Mouse (Mus musculus) liver, adult 2 months (tissue): ENCODE data around the gene Ccr5. TPM values are rescaled to one million over a fixed set of nuclear protein-coding genes. Genes with fewer than 3 reads are reported as not detected.

Experiments used
- DNase-seq: peaks from one replicate; pipeline ENCODE4 v3.0.0-alpha.2; 2011; ENCODE audit warnings: low read depth, low spot score; ENCODE audit errors: extremely low read depth
- H3K27ac ChIP-seq: fragments of 200-500 bp; replicated peaks from 2 replicates; pipeline ENCODE4 v1.5.1; 2012; ENCODE audit warnings: low read depth, mild to moderate bottlenecking, control low read depth, inconsistent platforms, low read length; ENCODE audit not compliant: insufficient read depth
- H3K27me3 ChIP-seq: fragments of 200-500 bp; 2 replicates; pipeline ENCODE4 v1.6.1; 2012; ENCODE audit warnings: mild to moderate bottlenecking, moderate library complexity, low read length, inconsistent platforms; ENCODE audit not compliant: control insufficient read depth, insufficient read depth
- H3K36me3 ChIP-seq: fragments of 200-500 bp; 2 replicates; pipeline ENCODE4 v1.6.1; 2012; ENCODE audit warnings: low read length, inconsistent platforms; ENCODE audit not compliant: control insufficient read depth, insufficient read depth
- H3K4me1 ChIP-seq: fragments of 200-500 bp; 2 replicates; pipeline ENCODE4 v1.6.1; 2011; ENCODE audit warnings: low read length; ENCODE audit not compliant: control insufficient read depth, insufficient read depth
- H3K4me3 ChIP-seq: fragments of 200-500 bp; 2 replicates; pipeline ENCODE4 v1.5.1; 2011; ENCODE audit warnings: low read depth, mild to moderate bottlenecking, control low read depth, low read length, moderate library complexity; ENCODE audit not compliant: insufficient read depth
- H3K79me2 ChIP-seq: fragments of 200-500 bp; 2 replicates; pipeline ENCODE4 v1.6.1; 2012; ENCODE audit warnings: inconsistent platforms, mild to moderate bottlenecking, low read length, moderate library complexity; ENCODE audit not compliant: control insufficient read depth, insufficient read depth
- H3K9ac ChIP-seq: fragments of 200-500 bp; 2 replicates; pipeline ENCODE4 v1.6.1; 2012; ENCODE audit warnings: low read depth, mild to moderate bottlenecking, control low read depth, inconsistent platforms, low read length
- CTCF ChIP-seq: fragments of 200-500 bp; IDR thresholded peaks from 2 replicates; pipeline ENCODE4 v1.5.1; 2011; ENCODE audit warnings: low read depth, low read length, control low read depth
- POLR2A ChIP-seq: fragments of 200-500 bp; IDR thresholded peaks from 2 replicates; pipeline ENCODE4 v1.6.1; 2011; ENCODE audit warnings: low read length, control low read depth; ENCODE audit not compliant: insufficient read depth; ENCODE audit errors: extremely low read depth
- WGBS: fragments of 180-500 bp; shearing (Covaris S2); methylation state at CpG from one replicate; pipeline ENCODE4 v1.1.7; 2018; 5-methylcytosine and 5-hydroxymethylcytosine counted together
- polyA plus RNA-seq: library from polyadenylated mRNA; depleted of rRNA; stranded (reverse); fragments of >200 nt; gene quantifications from 2 replicates; pipeline ENCODE4 v1.2.3, GENCODE M21; 2012
- total RNA-seq: library from RNA; depleted of rRNA; stranded (reverse); fragments of >200 nt; gene quantifications from 2 replicates; pipeline ENCODE4 v1.2.3, GENCODE M21; 2014

Ccr5 gene
- total and polyA plus RNA-seq, 2 experiments, result 2.0 to 2.2 TPM

GRCm38 (mm10) chr9:124112591-124113239 is 8.6 kb upstream of the Ccr5 start:
- peak; percentile 30 for DNase-seq
- H3K4me3 ChIP-seq, result no peak overlapping the region
- no peaks in the 10 kb centered on the region for H3K36me3 ChIP-seq
- H3K27me3 ChIP-seq, result no peaks in the 10 kb centered on the region
- no peaks in the 10 kb centered on the region for H3K4me1 ChIP-seq
- no peak overlapping the region for H3K27ac ChIP-seq
- no peak overlapping the region for H3K9ac ChIP-seq
- TF ChIP-seq POLR2A (no peak), CTCF (no peak)
- 88% methylated on average over 1 of the region's 1 CpGs for WGBS
- H3K79me2 ChIP-seq, result no peaks in the 10 kb centered on the region

- no peak for DNase-seq
- H3K36me3 ChIP-seq, result no peaks in the 10 kb centered on the region
- TF ChIP-seq CTCF (no peak), POLR2A (no peak)
- H3K79me2 ChIP-seq, result no peaks in the 10 kb centered on the region
- no peaks in the 10 kb centered on the region for H3K4me1 ChIP-seq
- H3K4me3 ChIP-seq, result no peak overlapping the region
- no peaks in the 10 kb centered on the region for H3K27me3 ChIP-seq
- H3K9ac ChIP-seq, result no peak overlapping the region
- no peak overlapping the region for H3K27ac ChIP-seq
- WGBS, result 93% methylated on average over 1 of the region's 1 CpGs
Observed at GRCm38 (mm10) chr9:124113777-124114176, 7.6 kb upstream of the Ccr5 start.

DNA sequence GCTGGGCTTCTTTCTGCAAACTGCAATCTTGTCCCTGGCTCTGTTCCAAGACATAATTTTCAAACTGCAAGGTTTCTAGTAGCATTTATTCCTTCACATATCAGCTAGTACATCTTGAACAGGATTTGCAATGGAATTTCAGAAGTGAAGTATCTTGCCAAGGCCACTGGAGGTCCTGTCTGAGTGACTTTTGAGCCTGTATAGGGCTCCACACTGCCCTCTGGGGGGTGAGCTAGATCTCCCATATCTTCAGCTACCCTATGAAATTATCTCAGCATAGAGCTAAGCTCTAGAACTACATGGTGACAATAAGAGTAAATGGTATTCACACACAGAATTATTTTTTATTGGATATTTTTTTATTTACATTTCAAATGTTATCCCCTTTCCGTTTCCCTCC is 2.9 kb upstream of the Ccr5 start:
- TF ChIP-seq CTCF, result peak; percentile 47
- no peak for TF ChIP-seq POLR2A
- no peak overlapping the region for H3K4me3 ChIP-seq
- 81% methylated on average over 1 of the region's 1 CpGs for WGBS
- no peaks in the 10 kb centered on the region for H3K79me2 ChIP-seq
- H3K27ac ChIP-seq, result no peak overlapping the region
- no peaks in the 10 kb centered on the region for H3K36me3 ChIP-seq
- H3K4me1 ChIP-seq, result no peaks in the 10 kb centered on the region
- H3K27me3 ChIP-seq, result no peaks in the 10 kb centered on the region
- no peak for DNase-seq
- no peak overlapping the region for H3K9ac ChIP-seq

DNA sequence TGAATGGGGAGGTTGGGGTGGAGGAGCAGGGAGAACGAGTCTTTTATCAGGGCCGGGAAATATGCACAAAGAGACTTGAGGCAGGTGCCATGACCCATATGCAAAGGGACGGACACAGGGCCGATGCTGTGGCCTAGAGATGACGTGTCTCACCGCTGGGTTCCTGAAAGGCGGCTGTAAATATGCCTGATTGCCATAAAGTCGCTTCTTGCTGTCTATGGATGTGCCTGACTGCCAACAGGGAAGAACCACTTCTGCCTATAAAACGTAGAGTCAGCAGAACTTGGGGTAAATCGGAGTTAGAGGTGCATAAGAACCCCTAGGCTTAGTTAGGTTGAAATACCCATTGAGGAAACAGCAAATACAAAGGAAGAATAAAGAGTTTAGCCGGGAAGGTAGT is 4.2 kb downstream of the Ccr5 start:
- WGBS, result 84% methylated on average over 11 of the region's 11 CpGs
- no peak for TF ChIP-seq POLR2A
- TF ChIP-seq CTCF, result no peak
- Histone ChIP-seq H3K79me2 (no peaks in the 10 kb centered on the region), H3K4me3 (no peak overlapping the region), H3K27ac (no peak overlapping the region), H3K36me3 (no peaks in the 10 kb centered on the region), H3K9ac (no peak overlapping the region), H3K27me3 (no peaks in the 10 kb centered on the region), H3K4me1 (peaks cover 1% of the 10 kb centered on the region; the same call in 1 of the 2 replicates)
- DNase-seq, result peak; percentile 31

- 51% methylated on average over 5 of the region's 5 CpGs for WGBS
- Histone ChIP-seq H3K27me3 (no peaks in the 10 kb centered on the region), H3K4me1 (peaks cover 1% of the 10 kb centered on the region; the same call in 1 of the 2 replicates), H3K27ac (no peak overlapping the region), H3K9ac (no peak overlapping the region), H3K36me3 (no peaks in the 10 kb centered on the region), H3K4me3 (no peak overlapping the region), H3K79me2 (no peaks in the 10 kb centered on the region)
- peak; percentile 32 for DNase-seq
- TF ChIP-seq POLR2A (no peak), CTCF (no peak)
Observed at GRCm38 (mm10) chr9:124126373-124126772, 5.0 kb downstream of the Ccr5 start.

- TF ChIP-seq POLR2A (no peak), CTCF (no peak)
- peaks cover 1% of the 10 kb centered on the region; the same call in 1 of the 2 replicates for H3K4me1 ChIP-seq
- no peaks in the 10 kb centered on the region for H3K27me3 ChIP-seq
- no peak overlapping the region for H3K9ac ChIP-seq
- DNase-seq, result no peak
- H3K36me3 ChIP-seq, result no peaks in the 10 kb centered on the region
- no peaks in the 10 kb centered on the region for H3K79me2 ChIP-seq
- H3K4me3 ChIP-seq, result no peak overlapping the region
- WGBS, result 63% methylated on average over 4 of the region's 4 CpGs
- H3K27ac ChIP-seq, result no peak overlapping the region
Observed at GRCm38 (mm10) chr9:124127412-124127811, 6.1 kb downstream of the Ccr5 start.
